Mouse (Mus musculus) embryonic fibroblast, embryonic 13.5 days (primary cell): Measurements from ENCODE around the gene Anp32b.

Source experiments
- CTCF ChIP-seq: IDR thresholded peaks from 2 replicates; pipeline ENCODE4 v1.5.1; 2011; ENCODE audit warnings: mild to moderate bottlenecking, control low read depth, low read length, moderate library complexity, borderline replicate concordance; ENCODE audit not compliant: insufficient read depth
- POLR2A ChIP-seq: IDR thresholded peaks from 2 replicates; pipeline ENCODE4 v1.6.1; 2011; ENCODE audit warnings: low read depth, mild to moderate bottlenecking, control low read depth, low read length, moderate library complexity

DNA sequence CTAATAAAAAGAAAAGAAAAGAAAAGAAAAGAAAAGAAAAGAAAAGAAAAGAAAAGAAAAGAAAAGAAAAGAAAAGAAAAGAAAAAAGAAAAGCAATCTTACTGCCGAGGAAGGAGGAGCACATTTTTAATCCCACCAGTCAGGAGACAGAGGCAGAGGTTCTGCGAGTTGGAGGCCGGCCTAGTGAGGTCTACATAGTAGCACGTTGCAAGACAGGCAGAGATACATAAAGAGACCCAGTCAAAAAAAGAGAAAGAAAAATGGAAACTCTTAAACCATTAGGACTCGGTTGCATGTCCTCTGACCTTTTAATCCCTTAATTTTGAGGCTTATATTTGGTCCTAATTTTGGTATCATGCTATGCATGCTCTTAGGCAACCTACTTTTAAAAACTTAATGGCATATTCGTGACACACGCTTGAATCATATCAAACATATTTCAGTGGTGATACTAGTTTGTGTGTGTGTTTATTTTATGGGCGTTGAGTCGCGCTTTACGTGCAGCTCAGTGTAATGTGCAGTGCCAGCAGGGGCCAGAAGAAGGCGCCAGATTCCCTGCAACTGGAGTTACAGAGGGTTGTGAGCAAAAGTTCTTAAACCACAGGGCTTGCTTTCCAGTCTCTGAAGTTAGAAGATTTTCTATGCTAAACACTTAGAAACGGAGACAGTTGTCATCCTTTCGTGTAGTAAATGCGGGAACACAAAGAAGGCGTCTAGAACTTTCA lies 57.2 kb downstream of the Anp32b start:
- TF ChIP-seq CTCF, result peak; percentile 73; the same call in 1 of the 2 replicates
- TF ChIP-seq POLR2A, result no peak
